Mouse (Mus musculus): ENCODE measurements at regions not wholly inside any gene's neighbourhood (a gene's known extent, or its start where the extent isn't known, plus 50 kb on each side); places are given as distances from the start of the nearest gene placed in this dataset.

- DNase-seq (ENCODE audit: low spot score in 2 of 2), result no peak
Observed at GRCm38 (mm10) chr10:119054191-119055175, 184.5 kb upstream of the Dyrk2 start.

GRCm38 (mm10) chr10:119052441-119053041 lies 182.5 kb upstream of the Dyrk2 start:
- DNase-seq (ENCODE audit: low spot score in 2 of 2), result no peak

- no peak for DNase-seq (ENCODE audit: low spot score in 2 of 2)
Observed at GRCm38 (mm10) chr10:119051598-119051997, 181.6 kb upstream of the Dyrk2 start.

DNA sequence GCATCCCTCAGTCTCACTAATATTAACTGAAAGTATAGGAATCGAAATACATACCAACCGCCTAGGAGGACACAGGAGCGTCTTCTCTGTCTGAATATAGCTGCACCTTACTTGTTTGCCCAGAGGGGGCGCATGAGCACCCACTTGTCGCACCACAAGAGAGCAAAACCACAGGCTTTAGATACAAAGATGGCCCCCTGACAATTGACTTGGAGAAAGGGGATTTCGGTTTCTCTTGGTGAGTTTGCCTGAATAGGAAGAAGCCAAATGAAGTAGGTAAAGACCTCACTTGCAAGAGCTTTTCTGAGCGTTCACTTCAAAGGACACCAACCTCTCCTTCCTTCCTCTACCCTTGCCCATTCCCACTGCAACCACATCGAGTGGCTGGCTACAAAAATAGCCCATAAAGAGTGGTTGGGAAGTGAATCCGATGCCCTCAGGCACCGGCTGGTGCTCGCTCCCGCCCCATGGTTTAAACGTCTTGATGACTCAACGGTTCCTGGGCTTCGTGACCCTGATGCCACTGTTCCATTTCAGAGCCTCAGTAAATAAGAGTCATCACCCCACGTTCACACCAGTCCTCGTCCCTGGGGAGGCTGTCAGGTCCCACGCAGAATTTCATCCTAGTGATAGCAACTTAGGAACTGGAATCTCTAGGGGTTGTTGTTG lies 180.1 kb upstream of the Dyrk2 start:
- no peak for DNase-seq (ENCODE audit: low spot score in 2 of 2)

DNA sequence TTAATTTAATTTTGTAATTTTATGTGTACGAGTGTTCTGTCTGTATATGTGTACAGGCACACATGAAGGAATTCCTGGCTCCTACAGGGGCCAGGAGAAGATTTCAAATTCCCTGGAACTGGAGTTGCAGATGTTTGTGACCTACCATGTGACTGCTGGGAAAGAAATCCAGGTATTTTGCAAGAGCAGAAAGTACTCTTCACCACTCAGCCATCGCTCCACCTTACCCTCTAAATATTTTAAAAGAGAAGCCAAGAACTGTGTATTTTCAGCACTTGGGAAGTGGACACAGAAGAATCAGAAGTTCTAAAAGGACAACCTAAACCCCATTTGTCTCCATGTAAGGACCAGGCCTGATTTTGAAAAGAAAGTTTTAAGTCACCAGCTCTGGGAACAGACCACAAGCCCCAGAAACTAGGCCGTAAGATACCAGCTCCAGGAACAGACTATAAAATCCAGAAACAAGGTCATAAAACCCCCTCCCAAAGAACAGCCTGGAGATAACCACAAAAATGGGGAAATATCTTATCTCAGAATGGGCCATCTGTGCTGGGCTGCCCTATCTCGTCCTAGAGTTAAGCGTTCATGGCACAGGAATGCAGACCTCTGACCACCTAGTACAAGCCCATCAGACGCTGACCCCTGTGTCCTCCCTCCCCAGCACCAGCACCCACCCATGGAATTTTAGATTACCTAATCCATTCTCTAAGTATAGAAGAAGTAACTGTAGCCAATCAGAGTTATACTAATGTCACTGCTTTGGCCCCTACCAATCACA lies 178.8 kb upstream of the Dyrk2 start:
- DNase-seq (ENCODE audit: low spot score in 2 of 2), result no peak

DNA sequence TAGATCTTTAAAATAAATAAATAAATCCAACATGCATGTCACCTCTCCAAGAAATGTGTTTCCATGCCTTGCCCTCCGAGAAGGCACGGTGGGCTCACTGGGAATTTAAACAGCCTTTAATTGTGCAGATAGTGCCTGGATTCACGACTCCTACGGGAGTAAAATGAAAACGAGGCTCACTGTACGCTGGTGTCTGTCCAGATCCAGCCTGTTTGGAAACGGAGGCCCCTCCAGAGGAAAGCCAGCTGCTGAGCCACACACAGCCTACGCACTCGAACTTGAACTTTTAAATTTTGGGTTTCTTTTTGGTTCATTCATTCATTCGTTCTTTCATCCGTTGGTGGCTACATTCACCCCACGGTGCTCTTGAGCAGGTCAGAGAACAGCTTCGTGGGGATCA lies 175.1 kb upstream of the Dyrk2 start:
- no peak for DNase-seq (ENCODE audit: low spot score in 2 of 2)

GRCm38 (mm10) chr10:119043069-119043468 lies 173.1 kb upstream of the Dyrk2 start:
- no peak for DNase-seq (ENCODE audit: low spot score in 2 of 2)

- DNase-seq (ENCODE audit: low spot score in 2 of 2), result no peak
Observed at GRCm38 (mm10) chr10:119040205-119040604, 170.2 kb upstream of the Dyrk2 start.

GRCm38 (mm10) chr10:119039732-119040131 lies 169.7 kb upstream of the Dyrk2 start:
- no peak for DNase-seq (ENCODE audit: low spot score in 2 of 2)

DNA sequence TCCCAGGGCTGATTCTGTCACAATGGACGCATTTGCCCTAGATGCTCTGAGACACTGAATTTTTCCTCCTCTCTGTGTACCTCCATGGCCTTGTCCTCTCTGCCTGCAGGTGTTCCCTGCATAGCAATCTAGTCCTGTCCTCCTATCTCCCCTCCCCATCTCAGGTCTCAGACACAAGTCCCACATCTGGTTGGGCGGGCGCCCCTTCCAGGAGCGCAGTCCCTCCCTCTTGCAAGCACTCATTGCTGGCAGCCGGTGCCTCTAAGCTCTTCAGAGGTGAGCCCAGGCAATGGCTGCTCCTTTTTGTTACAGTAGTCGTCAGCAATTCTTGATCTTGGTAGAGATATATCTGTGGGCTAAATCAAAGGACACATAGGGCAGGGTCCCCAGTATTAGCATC lies 169.0 kb upstream of the Dyrk2 start:
- DNase-seq (ENCODE audit: low spot score in 2 of 2), result no peak

DNA sequence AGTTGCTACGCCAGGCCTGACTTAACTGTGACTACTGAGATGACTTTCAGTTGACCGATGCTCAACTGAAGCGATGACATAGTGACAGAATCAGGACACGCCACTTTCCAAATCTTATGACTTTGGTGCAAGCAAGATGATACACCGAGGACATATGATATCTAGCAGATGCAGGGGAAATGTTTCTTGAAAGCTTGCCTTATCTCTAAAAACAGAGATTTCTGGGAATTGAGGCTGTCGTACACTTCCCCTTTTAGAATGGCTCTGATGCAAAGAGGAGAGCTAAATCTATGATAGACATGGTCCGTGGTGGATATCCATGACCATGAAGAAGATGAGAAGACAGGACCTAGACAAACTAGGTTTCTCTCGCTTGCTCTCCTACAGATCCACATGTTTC lies 167.8 kb upstream of the Dyrk2 start:
- no peak for DNase-seq (ENCODE audit: low spot score in 2 of 2)

GRCm38 (mm10) chr10:119035863-119036262 lies 165.9 kb upstream of the Dyrk2 start:
- DNase-seq (ENCODE audit: low spot score in 2 of 2), result no peak

DNA sequence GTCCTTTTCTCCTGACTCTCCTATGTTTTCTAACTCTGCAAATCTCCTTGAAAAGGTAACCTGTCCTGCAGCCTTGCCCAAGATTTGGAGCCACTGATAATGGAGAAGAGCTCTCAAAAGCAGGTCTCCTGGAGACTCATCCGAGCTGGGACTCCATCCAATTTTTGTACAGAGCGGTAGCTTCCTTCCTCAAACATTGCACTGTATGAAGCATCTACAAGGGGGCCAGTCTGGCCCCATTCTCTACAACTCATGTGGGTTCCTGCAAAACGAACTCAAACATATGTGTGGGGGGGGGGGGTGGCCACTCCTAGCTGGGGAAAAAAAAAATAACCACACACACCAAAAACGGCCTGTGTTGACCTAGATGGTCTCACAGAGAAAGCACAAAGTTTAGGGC lies 164.4 kb upstream of the Dyrk2 start:
- no peak for DNase-seq (ENCODE audit: low spot score in 2 of 2)

GRCm38 (mm10) chr10:119031282-119032275 lies 161.6 kb upstream of the Dyrk2 start:
- no peak for DNase-seq (ENCODE audit: low spot score in 2 of 2)

DNA sequence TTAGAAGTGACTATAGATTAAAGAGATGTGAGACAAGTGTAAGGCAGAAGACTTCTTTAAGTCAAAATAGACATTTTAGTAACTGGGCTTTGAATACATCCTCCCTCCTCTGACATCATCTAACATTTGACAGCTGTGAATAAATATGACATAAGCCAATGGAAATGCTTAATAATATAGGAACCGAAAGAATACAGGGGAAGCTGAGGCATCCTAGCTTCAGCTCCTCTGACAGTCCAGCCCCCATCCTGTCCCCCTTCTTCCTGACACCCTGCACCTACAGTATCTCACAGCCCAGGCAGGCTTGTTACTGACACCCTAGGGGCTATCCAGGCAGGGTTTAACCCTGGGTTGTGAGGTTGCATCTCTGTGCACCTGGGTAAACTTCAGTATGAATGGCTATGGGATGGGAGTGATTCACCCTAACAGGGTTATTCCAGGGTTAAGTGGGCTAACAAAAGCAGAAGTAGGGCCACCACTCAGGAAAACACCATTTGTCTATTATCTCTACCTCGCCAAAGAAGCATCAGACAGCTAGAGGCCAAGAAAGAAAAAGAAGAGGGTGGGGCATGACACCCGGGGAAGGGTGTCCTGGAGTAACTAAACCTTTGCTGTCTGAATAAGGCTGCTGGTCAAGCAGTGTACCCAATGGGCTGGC lies 158.6 kb upstream of the Dyrk2 start:
- DNase-seq (ENCODE audit: low spot score in 2 of 2), result no peak

- DNase-seq (ENCODE audit: low spot score in 2 of 2), result no peak
Observed at GRCm38 (mm10) chr10:119027241-119027901, 157.4 kb upstream of the Dyrk2 start.

DNA sequence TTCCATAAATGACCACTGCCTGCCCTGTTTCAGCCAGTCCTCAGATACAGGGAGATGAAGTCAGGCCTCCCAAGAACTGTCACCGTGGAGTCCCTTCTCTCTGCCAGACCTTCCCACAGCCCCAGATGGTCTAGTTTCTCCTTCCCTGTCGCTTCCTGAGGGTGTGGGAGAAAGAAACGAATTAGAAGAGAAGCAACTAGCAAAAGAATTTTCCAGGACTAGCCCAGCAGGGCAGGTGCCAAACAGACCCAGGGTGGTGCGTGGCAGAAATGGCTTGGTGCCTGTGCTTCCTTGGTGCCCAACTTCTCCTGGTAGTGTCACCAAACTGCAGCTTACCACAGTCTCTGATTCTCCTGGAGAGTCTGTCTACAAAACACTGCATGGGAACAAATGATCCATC lies 156.3 kb upstream of the Dyrk2 start:
- no peak for DNase-seq (ENCODE audit: low spot score in 2 of 2)

- DNase-seq (ENCODE audit: low spot score in 2 of 2), result no peak
Observed at GRCm38 (mm10) chr10:119024425-119024824, 154.4 kb upstream of the Dyrk2 start.

DNA sequence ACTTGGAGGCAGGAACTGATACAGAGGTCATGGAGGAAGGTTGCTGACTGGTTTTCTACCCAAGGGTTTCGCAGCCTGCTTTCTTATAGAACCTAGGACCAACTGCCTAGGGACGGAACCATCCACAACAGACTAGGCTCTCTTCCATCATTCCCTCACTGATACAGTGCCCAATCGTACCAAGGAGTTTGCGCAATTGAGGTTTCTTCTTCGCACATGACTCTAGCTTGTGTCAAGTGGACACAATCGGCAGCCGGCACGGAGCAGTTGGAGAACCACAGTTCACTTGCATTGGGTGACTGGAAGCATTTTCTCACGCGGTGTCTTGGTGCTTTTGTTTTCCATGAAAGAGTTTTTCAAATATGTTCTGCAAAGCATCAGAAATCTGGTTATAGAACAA lies 149.1 kb upstream of the Dyrk2 start:
- DNase-seq (ENCODE audit: low spot score in 2 of 2), result no peak

- no peak for DNase-seq (ENCODE audit: low spot score in 2 of 2)
Observed at GRCm38 (mm10) chr10:119018490-119018889, 148.5 kb upstream of the Dyrk2 start.

Measured in heart, adult 9 months (tissue).